Mouse (Mus musculus) forebrain, embryonic 16.5 days (tissue): ENCODE measurements around the gene Duxbl2. TPM values are rescaled to one million over a fixed set of nuclear protein-coding genes. Genes with fewer than 3 reads are reported as not detected.
"Not testable (repeated sequence)": the region's sequence is repeated elsewhere in the genome, so short reads cannot be mapped to it uniquely, and the experiment has no call there.

Experiments used
- ATAC-seq: fragments of 200-750 bp; cut with Nextera tagmentation; 2 replicates; pipeline ENCODE4 v1.8.0; 2017; ENCODE audit warnings: mild to moderate bottlenecking, moderate library complexity
- H3K27ac ChIP-seq: fragments of 300-500 bp; sonication (generic); 2 replicates; pipeline ENCODE4 v1.5.1; 2014; ENCODE audit warnings: low read length, control low read depth
- H3K27me3 ChIP-seq: fragments of 300-500 bp; sonication (generic); replicated peaks from 2 replicates; pipeline ENCODE4 v1.6.1; 2014; ENCODE audit warnings: low read length; ENCODE audit not compliant: control insufficient read depth, insufficient read depth
- H3K36me3 ChIP-seq: fragments of 300-500 bp; sonication (generic); 2 replicates; pipeline ENCODE4 v1.6.1; 2014; ENCODE audit not compliant: control insufficient read depth, insufficient read depth
- H3K4me1 ChIP-seq: fragments of 300-500 bp; sonication (generic); replicated peaks from 2 replicates; pipeline ENCODE4 v1.6.1; 2014; ENCODE audit warnings: low read length; ENCODE audit not compliant: control insufficient read depth, insufficient read depth
- H3K4me2 ChIP-seq: fragments of 300-500 bp; sonication (generic); 2 replicates; pipeline ENCODE4 v1.6.1; 2014; ENCODE audit warnings: mild to moderate bottlenecking, low read length, control low read depth
- H3K4me3 ChIP-seq: fragments of 300-500 bp; sonication (generic); replicated peaks from 2 replicates; pipeline ENCODE4 v1.5.1; 2014; ENCODE audit warnings: mild to moderate bottlenecking, low read length, control low read depth
- H3K9ac ChIP-seq: fragments of 300-500 bp; sonication (generic); replicated peaks from 2 replicates; pipeline ENCODE4 v1.6.1; 2014; ENCODE audit warnings: low read depth, low read length, control low read depth
- H3K9me3 ChIP-seq: fragments of 300-500 bp; sonication (generic); 2 replicates; pipeline ENCODE4 v1.6.1; 2016; ENCODE audit warnings: low read length; ENCODE audit not compliant: control insufficient read depth
- WGBS: fragments of 180-500 bp; shearing (Covaris S2); extraction: QIAGEN DNeasy Blood & Tissue Kit; methylation state at CpG from one replicate; pipeline ENCODE4 v1.1.7; 2014; 5-methylcytosine and 5-hydroxymethylcytosine counted together
- polyA plus RNA-seq: library from polyadenylated mRNA; unstranded; fragments of >200 nt; fragmentation: Nextera tagmentation; extraction: Ambion mirVana; gene quantifications from 2 replicates; pipeline ENCODE4 v1.2.1, GENCODE M21; 2015

The Duxbl2 gene
- polyA plus RNA-seq, 1 experiment from 2014 or later = not detected

- H3K4me1 ChIP-seq, H3K4me2 ChIP-seq, H3K27me3 ChIP-seq, H3K27ac ChIP-seq, ATAC-seq, H3K9me3 ChIP-seq, H3K36me3 ChIP-seq, H3K9ac ChIP-seq, H3K4me3 ChIP-seq: not testable (repeated sequence)
- WGBS = no CpG with 5 or more reads among the region's 9 CpGs
These were observed 43.0 kb downstream of the Duxbl2 start for GRCm38 (mm10) chr14:26161156-26161555.

- H3K4me2 ChIP-seq, H3K4me1 ChIP-seq, ATAC-seq, H3K9ac ChIP-seq, H3K9me3 ChIP-seq, H3K4me3 ChIP-seq, H3K36me3 ChIP-seq, H3K27me3 ChIP-seq, H3K27ac ChIP-seq: not testable (repeated sequence)
- no CpG with 5 or more reads among the region's 5 CpGs for WGBS
These were observed 44.3 kb downstream of the Duxbl2 start for GRCm38 (mm10) chr14:26162423-26162822.

GRCm38 (mm10) chr14:26165266-26165665, 47.1 kb downstream of the Duxbl2 start:
- H3K4me2 ChIP-seq, H3K27ac ChIP-seq: not testable (repeated sequence)
- WGBS = no CpG with 5 or more reads among the region's 12 CpGs

GRCm38 (mm10) chr14:26173955-26174354, 55.8 kb downstream of the Duxbl2 start:
- not testable (repeated sequence) for H3K4me2 ChIP-seq, H3K4me1 ChIP-seq, H3K9me3 ChIP-seq, H3K4me3 ChIP-seq, ATAC-seq, H3K27me3 ChIP-seq, H3K9ac ChIP-seq, H3K36me3 ChIP-seq, H3K27ac ChIP-seq
- no CpG with 5 or more reads among the region's 3 CpGs for WGBS

More at GRCm38 (mm10) chr14:26165266-26165665, 47.1 kb downstream of the Duxbl2 start:
- not testable (repeated sequence) for H3K9me3 ChIP-seq, H3K4me3 ChIP-seq, H3K27me3 ChIP-seq, H3K4me1 ChIP-seq, H3K9ac ChIP-seq, ATAC-seq, H3K36me3 ChIP-seq

- not testable (repeated sequence) for H3K9ac ChIP-seq, H3K4me3 ChIP-seq, H3K9me3 ChIP-seq, H3K36me3 ChIP-seq, H3K27ac ChIP-seq, H3K27me3 ChIP-seq, H3K4me1 ChIP-seq, ATAC-seq, H3K4me2 ChIP-seq
- WGBS = no CpG with 5 or more reads among the region's 6 CpGs
These were observed 56.9 kb downstream of the Duxbl2 start for GRCm38 (mm10) chr14:26175028-26175427.

Other genes with a start within 250 kb of the Duxbl2 start
- gene Plac9a, start 215.2 kb upstream of the Duxbl2 start, polyA plus RNA-seq = not detected in 2 replicates
- 2.9 and 3.9 TPM in 2 replicates for gene Tmem254a, start 190.7 kb upstream of the Duxbl2 start, polyA plus RNA-seq
- not detected in 2 replicates for gene Cphx1, start 180.0 kb upstream of the Duxbl2 start, polyA plus RNA-seq
- 3.0 and 6.7 TPM in 2 replicates for gene Duxbl1, start 139.8 kb upstream of the Duxbl2 start, polyA plus RNA-seq
- 8.4 and 9.3 TPM in 2 replicates for gene Gm9780, start 75.6 kb upstream of the Duxbl2 start, polyA plus RNA-seq
- gene Tmem254c, start 51.0 kb upstream of the Duxbl2 start, polyA plus RNA-seq = 10.6 and 17.5 TPM in 2 replicates
- not detected in 2 replicates for gene Cphx2, start 36.8 kb upstream of the Duxbl2 start, polyA plus RNA-seq
- gene Cphx3, start 36.1 kb upstream of the Duxbl2 start, polyA plus RNA-seq = not detected in 2 replicates
- 5.2 and 7.4 TPM in 2 replicates for gene Plac9b, start 64.1 kb downstream of the Duxbl2 start, polyA plus RNA-seq
- 18.0 and 23.1 TPM in 2 replicates for gene Tmem254b, start 88.7 kb downstream of the Duxbl2 start, polyA plus RNA-seq
- 0.58 and 2.9 TPM in 2 replicates for gene Duxbl3, start 139.6 kb downstream of the Duxbl2 start, polyA plus RNA-seq